9 mouse cellular contexts compared by ENCODE assay signal in the genomic region with DNA sequence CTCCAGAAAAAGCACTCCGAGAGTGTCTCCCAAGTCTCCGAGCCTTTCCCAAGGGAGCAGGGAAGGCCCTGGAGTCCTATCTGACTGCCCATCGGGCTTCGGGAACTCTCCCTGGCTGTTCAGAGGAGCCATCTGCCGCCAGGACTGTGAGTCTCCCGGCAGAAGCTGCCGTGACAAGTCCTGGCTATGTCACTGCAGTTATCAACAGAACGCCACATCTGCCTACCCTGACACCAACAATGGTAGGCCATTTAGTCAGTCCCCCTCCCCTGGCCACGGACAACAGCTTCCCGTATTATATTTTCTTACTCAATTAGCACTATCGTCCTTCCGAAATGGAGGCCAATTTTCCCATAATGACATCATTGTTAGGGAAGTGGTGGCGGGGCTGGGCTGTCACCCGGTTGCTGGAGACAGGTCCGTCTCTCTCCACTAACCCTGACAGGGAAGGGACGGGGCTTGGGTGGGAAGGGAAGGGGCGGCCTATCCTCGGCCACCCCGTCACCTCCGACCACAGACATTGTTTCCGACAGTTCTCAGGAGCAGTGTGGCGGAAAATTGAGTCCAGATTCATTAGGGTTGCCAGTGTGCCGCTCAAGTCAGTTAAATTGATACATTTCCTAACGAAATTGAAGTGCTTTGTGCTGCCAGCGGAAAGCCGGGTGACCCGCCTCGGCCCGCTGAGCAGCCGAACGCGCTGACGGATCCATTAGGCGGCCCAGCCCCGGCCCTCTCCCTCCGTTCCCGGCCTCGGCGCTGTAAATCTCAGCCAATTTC. TPM values are rescaled to one million over a fixed set of nuclear protein-coding genes. Genes with fewer than 3 reads are reported as not detected.
A peak's percentile ranks its signal among the peaks of the same experiment; 100 is the strongest.
DNase-seq lines count a peak whose midpoint lies in the region; ATAC-seq and TF ChIP-seq lines count a peak whose summit lies in the region.
"Had no signal": no experiment of that assay in that cellular context is flagged by ENCODE, and none has a peak within 500 bp of the region (broad histone marks: within the 10 kb centered on the region; RNA-seq: fewer than 3 reads in every experiment).

No protein-coding gene starts in this region.

- H3K9ac ChIP-seq in heart, embryonic 11.5 days (ENCODE audit: low read depth, low read length) = peak overlapping the region; percentile 35; the same call in 1 of the 2 replicates
- H3K9ac ChIP-seq in limb, embryonic 14.5 days (ENCODE audit: low read depth, low read length, severe bottlenecking) = peak overlapping the region; percentile 34; the same call in 1 of the 2 replicates

- peak; percentile 83 for DNase-seq in MN1 (ENCODE audit: low spot score)
- DNase-seq in cerebellum, adult 8-10 months = peak; percentile 54
- DNase-seq in limb, embryonic 14.5 days (ENCODE audit: low spot score) = no peak
- DNase-seq in urinary bladder, adult 2 months (ENCODE audit: low spot score) = no peak
- DNase-seq in urinary bladder, postnatal 14 days (ENCODE audit: low spot score) = no peak
- DNase-seq in spleen, adult 18-20 months = no peak
- DNase-seq in gastrocnemius, postnatal 36 days = no peak

- H3K4me1 ChIP-seq in heart, embryonic 11.5 days (ENCODE audit: control insufficient read depth, insufficient read depth, low read length) = peaks cover 6% of the 10 kb centered on the region; the same call in 1 of the 2 replicates
- H3K4me1 ChIP-seq in limb, embryonic 14.5 days (ENCODE audit: control insufficient read depth, insufficient read depth, low read length) = 0 out of 2 replicates have a peak, but pooled peaks cover 5% of the 10 kb centered on the region

- H3K27me3 ChIP-seq in heart, embryonic 11.5 days (ENCODE audit: control insufficient read depth, insufficient read depth, low read length) = peaks cover 69% of the 10 kb centered on the region
- peaks cover 71% of the 10 kb centered on the region for H3K27me3 ChIP-seq in limb, embryonic 14.5 days (ENCODE audit: control insufficient read depth, insufficient read depth, low read length)

- no peak for ATAC-seq in heart, embryonic 11.5 days (replicated peaks; ENCODE audit: insufficient number of reproducible peaks, low FRiP score, low TSS enrichment)
- ATAC-seq in limb, embryonic 14.5 days (ENCODE audit: low FRiP score, low read depth) = no peak

- no peaks in the 10 kb centered on the region for H3K36me3 ChIP-seq in heart, embryonic 11.5 days (ENCODE audit: control insufficient read depth, insufficient read depth, low read length)
- H3K36me3 ChIP-seq in limb, embryonic 14.5 days (ENCODE audit: control insufficient read depth, insufficient read depth, low read length) = no peaks in the 10 kb centered on the region

- peak overlapping the region; percentile 61 for H3K4me2 ChIP-seq in heart, embryonic 11.5 days
- no peak overlapping the region for H3K4me2 ChIP-seq in limb, embryonic 14.5 days (replicated peaks; ENCODE audit: low read depth, low read length, severe bottlenecking)

- TF ChIP-seq POLR2A in limb, embryonic 14.5 days (IDR thresholded peaks at IDR 0.05; ENCODE audit: borderline replicate concordance, extremely low read depth, insufficient read depth, insufficient read length) = no peak

- H3K27ac ChIP-seq in heart, embryonic 11.5 days (ENCODE audit: low read depth, low read length) = no peak overlapping the region
- no peak overlapping the region for H3K27ac ChIP-seq in limb, embryonic 14.5 days (replicated peaks; ENCODE audit: low read depth, low read length)

- H3K9me3 ChIP-seq in heart, embryonic 11.5 days (replicated peaks; ENCODE audit: control insufficient read depth, low read length) = no peaks in the 10 kb centered on the region; the same call in 1 of the 2 replicates
- H3K9me3 ChIP-seq in limb, embryonic 14.5 days (ENCODE audit: control insufficient read depth, low read length) = 0 out of 2 replicates have a peak, but pooled peaks cover 4% of the 10 kb centered on the region

- WGBS in heart, embryonic 11.5 days (ENCODE audit: insufficient replicate concordance) = 4% methylated on average over 39 of the region's 39 CpGs
- 2% methylated on average over 39 of the region's 39 CpGs for WGBS in limb, embryonic 14.5 days

- peak overlapping the region; percentile 35 for H3K4me3 ChIP-seq in heart, embryonic 11.5 days (ENCODE audit: low read depth, low read length)
- peak overlapping the region; percentile 7; the same call in 1 of the 2 replicates for H3K4me3 ChIP-seq in limb, embryonic 14.5 days (replicated peaks; ENCODE audit: low read length)

- intact Hi-C loops in gastrocnemius, postnatal 36 days (cut with DNase I) = no loop called here

RNA-seq across cellular contexts. Expression of a gene that starts 41.9 kb away (rescaled TPM):
- polyA plus RNA-seq in heart, embryonic 11.5 days (2014; fragmentation: Nextera tagmentation; extraction: Ambion mirVana) = 0.09 TPM in 1 of 2 replicates, not detected in the other
- polyA plus RNA-seq in limb, embryonic 14.5 days (2012; rRNA removed) = 0.20 TPM in 2 replicates
- polyA plus RNA-seq in limb, embryonic 14.5 days (2014; fragmentation: Nextera tagmentation; extraction: Ambion mirVana) = 0.07 and 0.12 TPM in 2 replicates
- polyA plus RNA-seq in urinary bladder, adult 2 months (2012; rRNA removed) = not detected in 2 replicates
- total RNA-seq in gastrocnemius, postnatal 36 days (2021) = not detected
- polyA plus RNA-seq: large intestine, adult 2 months had no signal

Comparison
In these comparisons a context has a peak if more than half of its experiments do, and no peak if none do; other contexts are left out.
1. DNase-seq: peak in MN1 (single experiment) and cerebellum, adult 8-10 months (single experiment); none in limb, embryonic 14.5 days (single experiment), urinary bladder, adult 2 months (single experiment), urinary bladder, postnatal 14 days (single experiment), spleen, adult 18-20 months (0 of 2) and gastrocnemius, postnatal 36 days (0 of 2).